Mouse (Mus musculus) spleen, adult 2 months (tissue): ENCODE measurements at regions not wholly inside any gene's neighbourhood (a gene's known extent, or its start where the extent isn't known, plus 50 kb on each side); places are given as distances from the start of the nearest gene placed in this dataset.

Experiments used
- CTCF ChIP-seq: fragments of 200-500 bp; IDR thresholded peaks from 2 replicates; pipeline ENCODE4 v1.5.1; 2011; ENCODE audit warnings: mild to moderate bottlenecking, inconsistent platforms; ENCODE audit not compliant: insufficient read depth, insufficient read length, insufficient replicate concordance; ENCODE audit errors: extremely low read depth
- POLR2A ChIP-seq: fragments of 200-500 bp; IDR thresholded peaks from 2 replicates; pipeline ENCODE4 v1.6.1; 2011; ENCODE audit warnings: low read depth, low read length, inconsistent platforms

DNA sequence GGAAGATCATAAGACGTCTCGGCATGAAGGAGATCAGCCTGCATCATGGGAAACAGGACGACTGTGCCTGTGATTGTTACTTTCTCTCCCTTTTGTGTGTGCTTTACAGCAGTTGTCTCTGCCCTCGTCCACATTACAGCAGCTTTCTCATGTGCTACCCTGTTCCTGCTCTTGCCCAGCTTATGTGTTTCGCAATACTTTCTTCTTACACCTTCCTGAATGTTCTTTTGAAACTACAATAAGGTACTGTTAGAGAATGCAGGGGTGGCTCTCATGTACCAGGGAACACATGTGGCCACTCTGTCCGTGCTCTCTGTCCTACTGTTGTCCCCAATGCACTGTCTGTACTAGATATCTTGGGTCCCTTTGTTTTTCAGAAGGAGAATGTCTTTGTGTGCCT is 414.0 kb upstream of the Alcam start:
- TF ChIP-seq CTCF (no peak), POLR2A (no peak)
